Mouse (Mus musculus) embryonic facial prominence, embryonic 14.5 days (tissue): Measurements from ENCODE around the gene Serpina3n. TPM values are rescaled to one million over a fixed set of nuclear protein-coding genes. Genes with fewer than 3 reads are reported as not detected.

Experiments used
- ATAC-seq: fragments of 200-750 bp; cut with Nextera tagmentation; 2 replicates; pipeline ENCODE4 v1.8.0; 2017; ENCODE audit warnings: low read depth, moderate number of reproducible peaks, moderate TSS enrichment
- DNase-seq: peaks from one replicate; pipeline ENCODE4 v3.0.0-alpha.2; 2015; ENCODE audit warnings: low spot score
- H3K27ac ChIP-seq: fragments of 300-500 bp; sonication (generic); replicated peaks from 2 replicates; pipeline ENCODE4 v1.5.1; 2014; ENCODE audit warnings: low read depth, mild to moderate bottlenecking, low read length, moderate library complexity
- H3K27me3 ChIP-seq: fragments of 300-500 bp; sonication (generic); replicated peaks from 2 replicates; pipeline ENCODE4 v1.6.1; 2014; ENCODE audit warnings: low read length; ENCODE audit not compliant: control insufficient read depth, insufficient read depth
- H3K36me3 ChIP-seq: fragments of 300-500 bp; sonication (generic); 2 replicates; pipeline ENCODE4 v1.6.1; 2014; ENCODE audit warnings: low read length, mixed read lengths; ENCODE audit not compliant: control insufficient read depth, insufficient read depth
- H3K4me1 ChIP-seq: fragments of 300-500 bp; sonication (generic); 2 replicates; pipeline ENCODE4 v1.6.1; 2014; ENCODE audit warnings: antibody characterized with exemption, low read length; ENCODE audit not compliant: control insufficient read depth, insufficient read depth
- H3K4me2 ChIP-seq: fragments of 300-500 bp; sonication (generic); 2 replicates; pipeline ENCODE4 v1.6.1; 2014; ENCODE audit warnings: low read depth, mild to moderate bottlenecking, low read length, moderate library complexity, mixed read lengths
- H3K4me3 ChIP-seq: fragments of 300-500 bp; sonication (generic); 2 replicates; pipeline ENCODE4 v1.5.1; 2014; ENCODE audit warnings: low read depth, mild to moderate bottlenecking, low read length
- H3K9ac ChIP-seq: fragments of 300-500 bp; sonication (generic); 2 replicates; pipeline ENCODE4 v1.6.1; 2014; ENCODE audit warnings: low read depth, mild to moderate bottlenecking, low read length, moderate library complexity, mixed read lengths
- H3K9me3 ChIP-seq: fragments of 300-500 bp; sonication (generic); 2 replicates; pipeline ENCODE4 v1.6.1; 2016; ENCODE audit warnings: low read length; ENCODE audit not compliant: control insufficient read depth
- WGBS: fragments of 180-500 bp; shearing (Covaris S2); extraction: QIAGEN DNeasy Blood & Tissue Kit; methylation state at CpG from one replicate; pipeline ENCODE4 v1.1.7; 2014; 5-methylcytosine and 5-hydroxymethylcytosine counted together
- polyA plus RNA-seq: library from polyadenylated mRNA; unstranded; fragments of >200 nt; fragmentation: Nextera tagmentation; extraction: Ambion mirVana; gene quantifications from 2 replicates; pipeline ENCODE4 v1.2.1, GENCODE M21; 2014

The Serpina3n gene
- polyA plus RNA-seq, 1 experiment from 2014 or later, result 0.63 TPM

DNA sequence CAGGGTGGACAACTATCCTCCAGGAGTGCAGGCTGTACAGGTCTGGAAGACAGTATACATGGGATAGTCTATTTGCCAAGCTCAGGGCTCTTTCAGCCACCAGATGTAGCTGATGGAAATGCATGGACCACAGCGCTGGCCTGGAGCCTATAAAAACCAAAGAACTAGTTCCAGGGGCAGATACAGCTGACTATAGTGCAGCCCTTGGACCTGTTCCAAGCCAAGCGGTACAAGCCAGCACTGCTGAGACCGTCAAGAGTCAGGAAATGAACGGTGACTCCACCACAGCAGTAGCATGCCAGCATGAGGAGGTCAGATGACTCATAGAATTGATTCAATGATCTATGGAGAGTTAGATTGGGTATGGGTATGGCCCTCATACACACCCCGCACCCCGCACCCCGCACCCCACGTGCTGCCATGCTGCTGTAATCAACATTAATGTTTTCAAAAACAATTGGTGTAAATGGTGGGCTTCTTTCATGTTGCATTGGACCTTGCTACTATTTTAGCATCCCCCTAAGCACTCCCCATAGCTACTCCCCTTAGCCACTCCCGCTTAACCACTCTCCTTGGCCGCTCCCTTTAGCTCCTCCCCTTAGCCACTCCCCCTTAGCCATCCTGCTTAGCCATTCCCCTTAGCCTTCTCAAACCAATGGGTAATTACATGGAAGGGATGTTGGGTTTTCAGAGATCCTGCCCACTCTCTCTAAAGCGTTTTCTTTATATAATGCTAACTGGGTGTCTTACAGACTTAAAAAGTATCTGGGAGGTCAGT, 16.3 kb downstream of the Serpina3n start:
- Histone ChIP-seq H3K27ac (no peak overlapping the region), H3K9me3 (no peaks in the 10 kb centered on the region), H3K4me1 (no peaks in the 10 kb centered on the region), H3K9ac (no peak overlapping the region), H3K27me3 (no peaks in the 10 kb centered on the region; the same call in 1 of the 2 replicates), H3K36me3 (no peaks in the 10 kb centered on the region), H3K4me2 (no peak overlapping the region), H3K4me3 (no peak overlapping the region)
- DNase-seq (peak; percentile 71), ATAC-seq (peak; percentile 63; the same call in 1 of the 2 replicates)
- WGBS, result 64% methylated on average over 11 of the region's 11 CpGs

DNA sequence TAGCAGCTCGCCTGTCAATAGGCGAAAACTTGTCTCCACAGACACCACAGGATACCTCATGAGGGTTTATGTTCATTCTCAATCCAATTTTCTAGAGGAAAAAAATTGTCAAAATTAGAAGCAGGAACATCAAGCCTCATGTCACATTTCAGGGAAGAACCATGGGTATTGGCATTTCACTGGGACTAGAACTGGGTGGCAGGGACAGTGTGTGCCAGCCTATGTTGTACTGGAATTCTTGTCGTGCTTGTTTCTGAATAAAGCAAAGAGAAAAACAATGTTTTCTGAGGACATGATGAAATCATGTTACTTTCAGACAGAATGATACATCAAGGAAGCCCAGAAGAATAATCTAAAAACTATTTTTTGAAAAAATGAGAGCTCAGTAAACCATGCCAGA, 19.1 kb downstream of the Serpina3n start:
- Histone ChIP-seq H3K27me3 (no peaks in the 10 kb centered on the region), H3K9me3 (no peaks in the 10 kb centered on the region), H3K4me2 (no peak overlapping the region), H3K27ac (no peak overlapping the region), H3K4me3 (no peak overlapping the region), H3K36me3 (no peaks in the 10 kb centered on the region), H3K4me1 (no peaks in the 10 kb centered on the region), H3K9ac (no peak overlapping the region)
- DNase-seq (no peak), ATAC-seq (no peak)
- WGBS, result 67% methylated on average over 3 of the region's 3 CpGs

GRCm38 (mm10) chr12:104426915-104427314, 20.4 kb downstream of the Serpina3n start:
- Histone ChIP-seq H3K27me3 (no peaks in the 10 kb centered on the region), H3K9ac (no peak overlapping the region), H3K9me3 (no peaks in the 10 kb centered on the region), H3K4me3 (no peak overlapping the region), H3K36me3 (no peaks in the 10 kb centered on the region), H3K27ac (no peak overlapping the region), H3K4me2 (no peak overlapping the region), H3K4me1 (0 out of 2 replicates have a peak, but pooled peaks cover 5% of the 10 kb centered on the region)
- 5% methylated on average over 7 of the region's 7 CpGs for WGBS
- ATAC-seq (peak; percentile 47), DNase-seq (peak; percentile 62)

GRCm38 (mm10) chr12:104431359-104431758, 24.8 kb downstream of the Serpina3n start:
- Histone ChIP-seq H3K27ac (no peak overlapping the region), H3K27me3 (no peaks in the 10 kb centered on the region), H3K36me3 (no peaks in the 10 kb centered on the region), H3K9ac (no peak overlapping the region), H3K4me1 (0 out of 2 replicates have a peak, but pooled peaks cover 5% of the 10 kb centered on the region), H3K9me3 (no peaks in the 10 kb centered on the region), H3K4me3 (no peak overlapping the region), H3K4me2 (no peak overlapping the region)
- DNase-seq (peak; percentile 75), ATAC-seq (peak; percentile 26; the same call in 1 of the 2 replicates)
- 40% methylated on average over 10 of the region's 10 CpGs for WGBS

- Histone ChIP-seq H3K4me3 (no peak overlapping the region), H3K4me1 (0 out of 2 replicates have a peak, but pooled peaks cover 5% of the 10 kb centered on the region), H3K4me2 (no peak overlapping the region), H3K27me3 (no peaks in the 10 kb centered on the region), H3K27ac (no peak overlapping the region), H3K9ac (no peak overlapping the region), H3K36me3 (no peaks in the 10 kb centered on the region), H3K9me3 (no peaks in the 10 kb centered on the region)
- no peak for DNase-seq
- WGBS, result 46% methylated on average over 7 of the region's 7 CpGs
- no peak for ATAC-seq
Observed at GRCm38 (mm10) chr12:104433214-104433613, 26.7 kb downstream of the Serpina3n start.

GRCm38 (mm10) chr12:104433951-104434735, 27.6 kb downstream of the Serpina3n start:
- H3K4me3 ChIP-seq, result no peak overlapping the region
- no peaks in the 10 kb centered on the region for H3K9me3 ChIP-seq
- no peaks in the 10 kb centered on the region for H3K36me3 ChIP-seq
- 70% methylated on average over 20 of the region's 20 CpGs for WGBS
- no peak for DNase-seq
- H3K27ac ChIP-seq, result no peak overlapping the region
- no peak for ATAC-seq
- no peak overlapping the region for H3K4me2 ChIP-seq
- H3K4me1 ChIP-seq, result 0 out of 2 replicates have a peak, but pooled peaks cover 5% of the 10 kb centered on the region
- H3K9ac ChIP-seq, result no peak overlapping the region
- no peaks in the 10 kb centered on the region for H3K27me3 ChIP-seq

- Histone ChIP-seq H3K9ac (peak overlapping the region; percentile 41; the same call in 1 of the 2 replicates), H3K4me1 (0 out of 2 replicates have a peak, but pooled peaks cover 4% of the 10 kb centered on the region), H3K4me2 (peak overlapping the region; percentile 3; the same call in 1 of the 2 replicates), H3K27ac (no peak overlapping the region), H3K9me3 (no peaks in the 10 kb centered on the region), H3K27me3 (no peaks in the 10 kb centered on the region), H3K4me3 (no peak overlapping the region), H3K36me3 (no peaks in the 10 kb centered on the region)
- ATAC-seq, result peak; percentile 73
- 10% methylated on average over 22 of the region's 22 CpGs for WGBS
- peak; percentile 88 for DNase-seq
Observed at GRCm38 (mm10) chr12:104440087-104440760, 33.7 kb downstream of the Serpina3n start.

- 88% methylated on average over 11 of the region's 11 CpGs for WGBS
- Histone ChIP-seq H3K4me2 (no peak overlapping the region), H3K9ac (no peak overlapping the region), H3K4me3 (no peak overlapping the region), H3K27ac (no peak overlapping the region), H3K36me3 (no peaks in the 10 kb centered on the region), H3K27me3 (no peaks in the 10 kb centered on the region), H3K4me1 (0 out of 2 replicates have a peak, but pooled peaks cover 4% of the 10 kb centered on the region), H3K9me3 (no peaks in the 10 kb centered on the region)
- DNase-seq (no peak), ATAC-seq (no peak)
Observed at GRCm38 (mm10) chr12:104443716-104444115, 37.2 kb downstream of the Serpina3n start.
